Mouse (Mus musculus) right cerebral cortex, postnatal 10 days (tissue): ENCODE measurements around the gene Sema6c.

Experiments
- DNase-seq, 2 experiments: peaks; one replicate each; pipeline ENCODE4 v3.0.0; 2021; ENCODE audit warnings: low spot score in 2 of 2

Gene Sema6c

GRCm38 (mm10) chr3:95142617-95143011, 17.6 kb upstream of the Sema6c start:
- peak; percentile 79 to 90 for DNase-seq

- no peak for DNase-seq
Observed at GRCm38 (mm10) chr3:95147924-95148323, 12.3 kb upstream of the Sema6c start.

- no peak for DNase-seq
Observed at GRCm38 (mm10) chr3:95153874-95154273, 6.4 kb upstream of the Sema6c start.

- no peak for DNase-seq
Observed at GRCm38 (mm10) chr3:95159511-95159986, 708 bp upstream of the Sema6c start.

GRCm38 (mm10) chr3:95161041-95161551, 839 bp downstream of the Sema6c start:
- peak in 1 of 2 experiments; percentile 55 for DNase-seq

GRCm38 (mm10) chr3:95161618-95162344, 1.5 kb downstream of the Sema6c start:
- DNase-seq = no peak

GRCm38 (mm10) chr3:95162345-95162628, 2.0 kb downstream of the Sema6c start:
- no peak for DNase-seq

GRCm38 (mm10) chr3:95163419-95164255, 3.4 kb downstream of the Sema6c start:
- no peak for DNase-seq

- DNase-seq = no peak
Observed at GRCm38 (mm10) chr3:95164256-95164550, 3.9 kb downstream of the Sema6c start.

GRCm38 (mm10) chr3:95164840-95165239, 4.6 kb downstream of the Sema6c start:
- no peak for DNase-seq

- DNase-seq = no peak
Observed at GRCm38 (mm10) chr3:95169996-95170395, 9.7 kb downstream of the Sema6c start.

GRCm38 (mm10) chr3:95171105-95171504, 10.8 kb downstream of the Sema6c start:
- DNase-seq = no peak

- no peak for DNase-seq
Observed at GRCm38 (mm10) chr3:95172526-95173255, 12.4 kb downstream of the Sema6c start.

- peak in 1 of 2 experiments; percentile 47 for DNase-seq
Observed at GRCm38 (mm10) chr3:95173256-95173949, 13.1 kb downstream of the Sema6c start.

- DNase-seq = peak; percentile 83 to 87
Observed at GRCm38 (mm10) chr3:95174011-95174592, 13.8 kb downstream of the Sema6c start.

GRCm38 (mm10) chr3:95176500-95176899, 16.2 kb downstream of the Sema6c start:
- DNase-seq = no peak

GRCm38 (mm10) chr3:95177583-95177982, 17.3 kb downstream of the Sema6c start:
- no peak for DNase-seq

- peak; percentile 69 to 80 for DNase-seq
Observed at GRCm38 (mm10) chr3:95178948-95179347, 18.7 kb downstream of the Sema6c start.

GRCm38 (mm10) chr3:95179890-95180289, 19.6 kb downstream of the Sema6c start:
- no peak for DNase-seq

- no peak for DNase-seq
Observed at GRCm38 (mm10) chr3:95181841-95182240, 21.6 kb downstream of the Sema6c start.
